Mouse (Mus musculus): ENCODE data around the gene BC004004.
A peak's percentile ranks its signal among the peaks of the same experiment; 100 is the strongest.
"Not testable (repeated sequence)": the region's sequence is repeated elsewhere in the genome, so short reads cannot be mapped to it uniquely, and the experiment has no call there.

Gene BC004004

DNA sequence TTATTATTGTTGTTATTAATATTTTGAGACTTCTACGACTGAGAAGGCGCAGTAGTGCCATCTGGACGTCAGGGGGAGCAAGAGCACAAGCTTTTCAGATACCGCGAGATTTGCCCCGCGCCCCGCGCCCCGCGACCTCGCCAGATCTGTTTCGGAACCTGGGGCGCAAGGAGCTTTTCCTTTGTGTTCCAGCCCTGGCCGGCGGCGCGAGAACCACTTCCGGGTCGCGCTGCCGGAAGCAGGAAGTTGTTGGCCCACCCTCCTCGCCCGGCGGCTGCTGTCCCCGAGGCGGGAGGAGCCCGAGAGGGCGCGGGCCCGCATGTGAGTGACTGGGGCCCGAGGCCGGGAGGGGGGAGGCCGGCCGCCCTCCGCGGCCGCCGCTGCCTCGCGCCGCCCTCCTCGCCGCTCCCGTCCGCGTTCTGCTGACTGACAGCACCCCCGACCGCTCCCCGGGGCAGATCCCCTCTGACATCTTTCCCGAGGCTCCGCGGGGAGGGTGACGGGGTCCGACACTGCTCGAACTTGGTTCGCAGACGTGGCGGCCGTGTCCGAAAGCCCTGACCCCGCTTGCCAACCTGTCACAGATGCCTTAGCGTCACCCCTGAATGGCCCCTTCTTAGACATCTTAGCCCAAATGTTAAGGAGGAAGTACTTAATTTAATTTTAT lies at the start of gene BC004004:
BC004004 (plus strand) TSS at position 107 of the 667 bp plus-strand sequence.
- peak; percentile 97 for DNase-seq

DNA sequence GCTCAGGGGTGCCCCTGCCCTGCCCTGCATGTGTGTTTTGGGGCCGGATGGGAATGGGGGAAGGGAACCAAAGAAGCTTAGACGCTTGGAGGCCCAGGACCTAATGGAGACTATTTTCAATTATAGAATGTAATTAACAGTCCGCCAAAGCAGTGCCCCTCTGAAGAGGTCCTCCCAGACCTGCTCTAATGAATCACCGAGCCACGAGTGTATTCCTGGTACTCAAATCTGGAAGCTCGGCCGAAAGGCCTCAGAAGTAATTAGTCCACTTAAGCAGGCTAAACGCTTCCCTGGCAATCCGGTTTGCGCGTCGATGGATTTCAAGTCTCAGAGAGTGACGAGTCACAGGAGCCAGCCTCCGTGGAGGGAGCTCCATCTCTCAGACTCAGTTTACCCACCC lies 48.0 kb upstream of the BC004004 start:
- no peak for DNase-seq

DNA sequence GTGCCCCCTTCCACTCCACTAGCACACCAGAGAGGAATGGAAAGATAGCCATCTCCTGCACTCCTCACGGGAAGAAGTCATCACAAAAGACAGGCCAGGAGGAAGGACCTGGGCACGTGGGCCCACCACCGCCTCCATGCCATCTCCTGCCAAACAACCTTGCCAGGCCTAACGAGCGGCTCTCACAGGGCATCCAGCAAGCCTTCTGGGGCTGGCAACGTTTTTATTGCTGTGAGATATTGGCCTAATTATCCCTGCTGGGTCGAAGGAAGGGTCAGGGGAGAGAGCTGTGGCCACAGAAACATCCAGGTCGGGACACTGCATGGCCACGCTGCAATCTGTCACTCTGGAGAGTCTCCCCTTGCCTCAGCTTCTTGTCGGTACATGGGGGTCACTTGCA lies 37.5 kb upstream of the BC004004 start:
- no peak for DNase-seq

DNA sequence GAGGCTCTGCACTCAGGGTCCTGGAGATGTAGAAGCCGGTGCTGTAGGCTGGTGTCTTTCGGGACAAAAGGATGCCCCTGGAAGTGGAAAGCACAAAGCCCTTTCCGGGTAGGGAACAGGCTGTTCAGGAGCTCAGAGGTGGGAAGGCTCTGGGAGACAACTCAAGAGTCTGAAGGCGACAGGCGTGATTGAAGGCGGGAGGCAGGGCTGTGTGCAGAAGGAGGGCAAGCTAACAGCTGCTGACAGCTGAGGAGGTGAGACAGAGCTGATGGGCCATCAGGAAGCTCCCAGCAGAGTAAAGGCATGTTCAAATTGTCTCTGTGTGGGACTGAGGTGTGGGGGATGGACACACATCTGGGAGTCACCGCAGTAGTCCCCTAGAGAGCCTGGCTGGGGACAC lies 32.5 kb upstream of the BC004004 start:
- DNase-seq, result no peak

DNA sequence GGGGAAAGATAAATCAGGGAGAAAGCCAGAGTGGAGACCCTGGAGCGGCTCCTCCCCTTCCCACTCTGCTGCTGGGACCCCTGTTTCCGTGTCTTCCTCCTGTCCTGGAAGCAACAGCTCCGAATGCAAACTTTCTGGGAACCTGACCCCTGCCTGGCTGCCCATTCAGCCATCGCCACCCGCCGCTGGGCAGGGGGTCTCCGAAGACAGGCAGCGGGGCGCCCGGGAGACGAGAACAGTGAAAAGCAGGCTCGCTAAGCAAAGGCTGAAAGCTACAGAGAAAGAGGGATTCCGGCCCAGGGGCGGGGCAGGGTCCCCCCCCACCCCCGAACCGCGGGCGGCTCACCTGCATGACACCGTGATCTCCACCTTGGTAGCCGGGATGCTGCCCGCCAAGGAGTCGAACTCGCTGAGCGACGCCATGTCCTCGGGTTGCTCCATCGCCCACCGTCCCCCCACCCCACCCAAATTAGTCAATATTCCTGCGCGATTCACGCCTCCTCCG lies 31.3 kb upstream of the BC004004 start:
- DNase-seq, result no peak

DNA sequence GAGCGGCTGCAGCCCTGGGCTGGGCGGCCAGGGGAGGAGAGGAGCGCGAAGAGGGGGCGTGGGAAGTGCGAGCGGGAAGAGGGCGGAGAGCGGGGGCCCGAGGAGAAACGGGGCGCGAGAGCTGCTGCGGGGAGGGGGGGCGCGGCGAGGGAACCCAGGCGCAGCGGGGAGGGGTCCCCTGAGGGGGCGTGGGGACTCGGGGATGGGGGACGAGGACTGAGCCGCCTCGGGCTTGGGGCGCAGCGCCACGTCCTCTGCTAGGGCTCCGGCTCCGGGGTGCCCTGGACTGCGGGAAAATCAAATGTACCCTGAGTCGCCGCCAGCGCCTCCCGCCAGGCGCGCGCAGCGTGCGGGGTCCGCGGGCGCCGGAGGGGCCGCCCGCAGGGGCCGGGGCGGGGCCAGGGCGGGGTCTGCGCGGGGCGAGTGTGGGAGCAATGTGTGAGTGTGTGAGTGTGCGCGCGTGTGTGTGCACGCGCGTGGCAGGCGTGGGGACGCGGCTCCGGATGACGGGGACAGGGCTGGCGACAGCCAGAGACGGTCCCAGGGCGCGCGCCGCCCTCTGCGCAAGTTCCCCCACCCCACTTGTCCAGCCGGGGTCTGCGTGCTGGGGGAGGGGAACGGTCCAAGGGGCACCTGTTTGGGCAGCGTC lies 30.7 kb upstream of the BC004004 start, which contains the start of gene Cpne5:
Cpne5 (minus strand) TSS at position 396 of the 649 bp plus-strand sequence.
- no peak for DNase-seq

DNA sequence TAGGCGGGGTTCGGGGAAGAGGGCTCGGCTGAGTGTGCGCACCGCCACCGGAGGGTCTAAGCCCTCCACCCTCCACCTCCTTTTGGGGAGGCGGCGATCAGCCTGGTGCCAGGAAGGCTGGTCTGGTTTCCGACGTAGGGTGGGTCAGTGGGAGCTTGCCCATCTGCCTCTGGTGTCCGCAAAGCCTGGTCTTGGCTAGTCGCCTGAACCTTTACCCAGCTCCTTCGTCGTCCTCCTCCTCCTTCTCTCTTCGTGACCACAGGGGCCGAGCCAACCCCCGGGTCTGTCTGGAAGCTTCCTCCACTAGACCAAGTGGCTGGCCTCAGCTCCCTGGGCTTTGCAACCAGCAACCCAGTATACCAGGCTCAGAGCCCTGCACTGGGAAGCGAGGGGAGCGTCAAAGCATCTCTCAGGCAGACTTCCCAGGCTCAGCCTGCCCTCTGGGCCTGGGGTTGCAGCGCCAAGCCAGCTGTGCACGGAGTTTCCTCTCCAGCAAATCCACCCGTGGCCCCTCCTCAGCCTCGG lies 30.1 kb upstream of the BC004004 start:
- DNase-seq, result no peak

DNA sequence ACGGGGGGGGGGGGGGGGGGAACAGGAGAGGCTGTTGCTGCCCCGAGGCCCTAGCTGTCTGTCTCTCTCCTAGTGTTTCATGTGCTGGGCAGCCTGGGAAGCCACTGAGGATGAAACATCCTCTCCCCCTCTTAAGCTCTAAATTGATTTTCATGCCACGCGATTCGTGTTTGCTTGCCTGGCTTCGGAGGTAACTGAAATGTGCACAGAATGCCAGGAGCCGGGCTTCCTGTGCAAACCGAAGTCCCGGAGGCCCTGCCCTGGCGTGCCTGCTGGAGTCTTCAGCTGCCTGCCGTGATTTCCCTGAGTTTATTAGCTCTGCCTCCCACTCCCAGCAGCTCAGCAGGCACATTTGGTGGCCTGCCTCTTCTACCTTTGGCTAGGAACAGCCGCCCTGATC lies 23.7 kb upstream of the BC004004 start:
- no peak for DNase-seq

DNA sequence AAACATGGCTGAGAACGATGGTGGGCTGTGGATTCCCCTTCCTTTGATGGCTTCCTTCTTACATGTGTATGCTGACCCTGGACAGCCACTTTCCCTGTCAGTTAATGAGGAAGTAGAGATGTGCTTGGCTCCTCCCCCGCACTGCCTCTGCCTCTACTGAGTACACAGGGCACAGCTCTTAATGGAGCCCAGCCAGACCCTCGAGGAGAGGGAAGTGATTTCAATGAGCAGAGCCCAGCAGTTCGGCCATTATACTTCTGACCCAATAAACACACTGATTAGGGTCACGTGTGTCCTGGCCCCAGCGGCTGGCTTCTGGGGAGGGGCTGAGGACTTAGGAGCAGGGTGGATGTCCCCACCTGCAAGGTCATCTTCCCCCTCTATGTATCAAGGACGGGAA lies 22.9 kb upstream of the BC004004 start:
- DNase-seq, result no peak

DNA sequence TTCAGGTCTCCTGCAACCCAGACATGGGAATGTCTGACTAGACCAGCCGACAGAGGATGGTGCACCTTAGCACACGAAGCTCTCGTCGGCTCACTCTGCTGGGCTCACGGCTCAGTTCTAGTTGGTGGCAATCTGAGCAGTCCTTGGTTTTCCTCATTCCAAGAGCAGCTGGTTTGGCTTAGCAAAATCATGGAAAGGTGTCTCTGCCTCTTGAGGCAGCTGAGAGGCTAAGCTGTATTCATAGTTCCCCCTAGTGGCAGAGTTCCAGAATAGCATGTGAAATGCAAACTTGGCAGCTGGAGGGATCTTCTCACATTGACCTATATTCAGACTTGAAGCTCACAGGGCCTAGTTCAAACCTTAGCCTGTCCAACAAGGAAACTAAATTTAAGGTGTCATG lies 22.0 kb upstream of the BC004004 start:
- DNase-seq, result peak; percentile 68

DNA sequence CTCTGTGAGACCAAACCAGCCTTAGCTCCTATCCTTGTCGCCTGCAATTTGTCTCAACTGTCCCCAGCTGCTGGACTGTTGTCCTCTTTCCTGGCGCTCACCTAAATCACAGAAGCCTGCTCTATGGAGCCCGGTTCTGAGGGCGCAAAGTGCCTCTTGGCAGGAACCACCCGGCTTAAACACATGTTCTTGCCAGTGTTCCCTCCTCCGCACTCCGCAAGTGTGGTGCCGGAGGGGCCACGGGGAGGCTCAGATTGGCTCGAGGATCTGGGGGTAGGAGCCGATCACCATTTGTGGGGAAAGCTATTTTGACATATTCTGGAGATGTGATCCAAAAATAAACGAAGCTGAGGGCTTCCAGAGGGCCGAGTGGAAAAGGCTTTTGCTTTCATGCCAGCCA lies 20.7 kb upstream of the BC004004 start:
- no peak for DNase-seq

DNA sequence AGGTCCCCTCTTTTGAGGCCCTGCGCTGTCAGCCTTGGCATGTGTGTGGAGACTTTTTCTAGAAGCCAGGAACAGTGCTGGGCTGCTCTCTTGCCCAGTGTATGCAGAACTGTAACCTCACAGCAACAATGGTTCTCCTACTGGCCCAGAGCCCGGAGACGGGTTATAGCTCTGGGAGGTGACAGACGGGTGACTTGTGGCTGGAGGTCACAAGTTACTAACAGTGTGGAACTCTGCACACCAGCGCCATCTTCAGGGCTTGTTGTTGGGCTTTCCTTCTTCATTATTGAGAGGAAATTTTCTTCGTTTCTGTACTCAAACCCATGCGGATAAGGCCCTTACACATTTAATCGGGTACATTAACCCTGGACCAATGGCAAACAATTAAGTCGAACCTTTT lies 19.1 kb upstream of the BC004004 start:
- DNase-seq, result no peak

DNA sequence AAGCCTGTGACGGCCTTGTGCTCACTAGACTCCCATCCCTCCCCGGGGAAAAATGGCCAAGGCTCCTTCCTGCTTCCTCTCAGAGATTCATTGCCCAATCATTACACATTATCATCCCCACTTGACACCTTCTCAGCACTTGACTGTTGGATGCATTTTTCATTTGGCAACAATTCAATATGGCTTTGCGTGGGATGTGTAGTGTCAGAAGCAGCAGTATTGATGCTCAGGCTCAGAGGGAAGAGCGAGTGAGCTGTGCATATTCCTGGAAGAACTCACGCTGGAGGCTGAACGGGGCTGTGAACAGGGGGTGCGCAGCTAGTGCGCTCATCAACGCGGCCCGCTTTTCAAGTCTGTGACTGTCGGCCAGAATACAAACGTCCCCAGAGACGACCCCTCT lies 17.6 kb upstream of the BC004004 start:
- not testable (repeated sequence) for DNase-seq

DNA sequence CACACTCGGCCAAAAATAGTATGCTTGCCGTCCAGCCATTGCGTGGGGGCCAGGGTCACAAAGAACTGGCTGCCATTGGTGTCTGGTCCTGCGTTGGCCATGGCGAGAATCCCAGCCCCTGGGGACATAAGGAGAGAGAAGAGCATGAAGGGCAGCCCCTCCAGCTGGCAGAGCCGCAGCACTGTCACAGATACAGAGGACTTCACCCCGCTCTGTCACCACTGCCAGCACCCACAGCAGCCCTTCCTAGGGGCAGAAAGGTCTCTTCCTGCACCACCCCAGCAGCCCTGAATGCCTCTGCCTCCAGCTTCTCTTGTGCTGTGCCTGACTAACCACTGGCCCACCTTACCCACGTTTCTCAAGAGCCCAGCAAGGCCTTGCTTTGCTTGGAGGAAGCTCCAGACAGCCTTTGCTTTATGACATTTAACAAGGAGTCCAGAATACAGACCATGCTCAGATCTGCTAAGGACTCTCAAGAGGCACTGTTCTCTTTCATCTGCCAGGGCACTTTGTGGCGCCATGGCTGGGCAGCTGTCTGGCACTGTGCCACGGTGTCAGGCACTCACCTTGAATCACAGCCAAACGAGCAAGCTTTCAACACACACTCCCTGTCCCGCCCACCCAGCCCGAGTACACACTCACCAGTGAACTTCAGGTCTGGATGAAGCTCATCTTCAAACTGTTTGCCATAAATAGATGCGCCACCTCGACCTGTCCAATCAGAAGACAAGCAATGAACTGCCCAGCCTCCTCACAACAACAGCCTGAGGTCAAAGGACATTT lies 16.8 kb upstream of the BC004004 start:
- no peak for DNase-seq

DNA sequence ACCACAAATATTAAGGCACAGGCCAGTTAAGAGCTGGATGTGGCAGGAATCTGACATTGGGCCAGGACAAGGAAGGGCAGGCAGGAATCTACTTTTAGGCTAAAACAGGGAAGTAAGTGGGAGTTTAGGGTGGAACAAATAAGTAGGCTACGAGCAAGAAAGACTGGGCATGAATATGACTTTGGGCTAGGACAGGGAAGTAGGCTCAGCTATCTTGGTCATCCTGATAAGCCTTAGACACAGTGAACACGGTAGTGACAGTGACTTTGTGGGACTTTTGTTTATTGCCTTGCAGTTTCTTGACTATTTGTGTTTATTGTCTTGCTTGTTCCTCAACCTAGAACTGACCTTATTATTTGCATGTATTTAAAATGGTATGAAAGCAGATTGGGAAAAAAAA lies 15.4 kb upstream of the BC004004 start:
- no peak for DNase-seq

DNA sequence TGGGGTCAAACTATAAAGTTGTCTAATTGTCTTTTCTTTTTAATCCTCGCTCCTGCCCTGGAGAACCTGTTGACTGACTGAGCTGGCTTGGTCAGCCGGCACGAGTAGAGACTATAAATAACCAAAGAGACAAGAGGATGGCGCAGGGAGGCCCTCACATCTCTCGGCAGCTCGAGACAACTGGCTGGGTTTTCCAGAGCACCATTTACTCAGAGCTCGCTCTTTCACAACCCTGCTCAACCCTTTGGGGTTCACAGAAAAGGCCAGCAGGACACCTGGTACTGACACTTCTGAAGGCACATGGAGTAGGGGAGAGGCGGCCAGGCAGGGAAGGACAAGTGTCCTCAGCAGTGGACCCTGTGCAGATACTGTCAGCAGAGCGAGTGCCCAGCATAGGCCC lies 14.9 kb upstream of the BC004004 start:
- no peak for DNase-seq

DNA sequence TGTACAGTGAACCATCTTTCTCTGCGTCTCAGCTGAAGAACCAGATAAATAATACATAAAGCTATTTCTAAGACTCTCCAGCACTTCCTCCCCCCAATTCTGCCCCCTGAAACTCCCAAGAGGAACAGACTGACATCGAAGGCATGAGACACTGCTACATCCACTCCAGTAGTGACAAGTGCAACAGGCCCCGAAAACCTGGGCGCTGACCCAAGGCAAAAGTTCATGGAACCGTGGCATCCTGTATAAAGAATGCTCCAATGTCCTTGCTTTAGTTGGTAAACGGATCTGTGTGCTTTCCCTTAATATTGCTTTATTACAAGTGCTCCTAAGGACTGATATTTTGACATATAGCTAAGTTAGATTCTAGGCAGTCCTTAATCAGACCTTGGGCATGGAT lies 13.8 kb upstream of the BC004004 start:
- DNase-seq, result not testable (repeated sequence)

DNA sequence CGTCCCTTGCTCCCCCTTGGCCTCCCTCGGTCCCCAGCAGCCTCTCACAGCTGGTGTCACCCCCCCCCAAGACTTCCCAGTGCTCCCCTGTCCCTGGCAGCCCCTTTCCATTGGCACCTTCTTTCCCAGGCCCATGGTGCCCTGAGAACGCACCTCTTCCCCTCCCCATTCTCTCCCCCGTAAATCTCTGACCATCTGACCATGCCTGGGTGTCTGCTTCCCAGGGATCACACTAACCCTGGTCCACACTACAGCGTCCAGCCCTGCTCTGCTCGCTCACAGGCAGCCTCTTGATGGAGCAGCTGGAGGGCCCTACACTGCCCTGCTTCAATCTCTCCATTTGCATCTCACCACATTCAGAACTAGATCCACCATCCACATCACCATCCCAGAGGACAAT lies 12.1 kb upstream of the BC004004 start:
- DNase-seq, result no peak

DNA sequence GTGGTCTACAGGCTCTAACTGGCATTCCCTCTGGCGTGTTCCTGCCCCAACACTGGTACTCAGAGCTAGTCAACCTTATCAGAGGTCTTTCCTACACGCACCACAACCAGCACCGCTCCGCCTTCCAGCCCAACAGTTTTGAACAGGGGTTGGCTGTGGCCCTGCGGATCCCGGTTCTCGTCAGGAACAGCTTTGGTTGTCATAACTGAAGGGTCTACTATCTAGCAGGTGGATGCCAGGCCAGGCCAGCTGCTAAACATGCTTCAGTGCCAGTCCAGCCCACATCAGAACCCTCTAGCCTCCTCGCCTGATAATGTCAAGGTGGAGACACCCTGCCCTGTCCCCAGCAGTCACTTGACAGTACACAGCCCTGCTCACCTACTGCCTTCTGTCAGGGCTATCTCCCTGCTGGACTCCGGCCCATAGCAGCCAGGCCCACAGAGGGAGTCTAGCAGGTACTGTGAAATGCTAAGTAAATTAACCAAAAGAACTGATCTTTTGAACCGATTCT lies 11.5 kb upstream of the BC004004 start:
- no peak for DNase-seq

DNA sequence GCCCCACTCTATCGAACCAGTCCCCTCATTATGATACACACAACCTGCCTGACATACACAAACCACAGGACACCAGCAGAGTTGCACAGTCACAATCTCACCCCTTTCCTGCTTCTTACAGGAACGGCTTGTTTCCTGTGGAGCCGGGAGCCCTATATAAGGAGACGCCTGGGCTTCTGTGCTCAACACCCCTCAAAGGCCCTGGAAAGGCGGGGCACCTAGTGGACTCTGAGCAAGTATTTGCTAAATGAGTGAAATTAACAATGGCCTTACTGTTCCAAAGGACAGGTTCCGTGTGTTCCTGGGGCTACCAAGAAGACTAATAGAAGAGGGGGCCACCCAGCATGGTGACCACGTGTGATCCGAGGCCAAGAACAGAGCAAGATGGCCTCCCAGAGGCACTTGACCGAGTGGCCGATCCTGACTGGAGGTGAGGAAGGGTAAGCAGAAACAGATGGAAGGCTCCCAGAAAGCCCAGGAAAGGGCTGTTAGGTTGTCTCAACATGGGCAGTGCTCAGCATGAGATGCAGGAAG lies 10.5 kb upstream of the BC004004 start:
- DNase-seq, result no peak

DNA sequence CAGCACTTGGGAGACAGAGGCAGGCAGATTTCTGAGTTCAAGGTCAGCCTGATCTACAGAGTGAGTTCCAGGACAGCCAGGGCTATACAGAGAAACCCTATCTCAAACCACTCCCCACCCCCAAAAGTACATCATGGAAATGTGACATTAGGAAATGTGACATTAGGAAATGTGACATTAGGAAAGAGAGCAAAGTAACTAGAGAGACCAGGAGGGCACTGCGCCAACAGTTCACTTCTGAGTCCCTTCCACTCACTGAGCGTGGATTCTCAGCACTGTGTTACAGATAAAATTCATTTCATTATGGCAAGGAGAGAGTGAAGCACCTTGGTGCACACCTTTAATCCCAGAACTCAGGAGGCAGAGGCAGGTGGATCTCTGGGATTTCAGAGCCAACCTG lies 9.7 kb upstream of the BC004004 start:
- DNase-seq, result no peak

DNA sequence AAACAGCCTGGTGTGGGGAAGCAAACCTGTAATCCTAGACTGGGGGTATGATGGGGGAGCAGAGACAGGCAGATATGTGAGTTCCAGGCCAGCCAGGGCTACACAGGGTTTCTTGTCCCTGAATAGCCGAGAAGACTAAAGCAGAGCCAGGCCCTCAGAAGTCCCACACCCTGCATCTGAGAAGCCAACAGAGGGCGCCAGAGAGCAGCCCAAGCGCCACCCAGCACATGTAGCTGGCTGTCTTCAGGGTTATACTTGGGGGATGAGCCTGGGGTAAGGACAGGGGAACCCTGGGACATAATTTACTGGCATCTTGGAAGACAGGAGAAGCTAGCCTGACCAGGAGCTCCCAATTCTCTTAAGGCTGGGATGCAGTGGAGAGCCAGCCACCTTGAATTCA lies 9.1 kb upstream of the BC004004 start:
- DNase-seq, result peak; percentile 74

DNA sequence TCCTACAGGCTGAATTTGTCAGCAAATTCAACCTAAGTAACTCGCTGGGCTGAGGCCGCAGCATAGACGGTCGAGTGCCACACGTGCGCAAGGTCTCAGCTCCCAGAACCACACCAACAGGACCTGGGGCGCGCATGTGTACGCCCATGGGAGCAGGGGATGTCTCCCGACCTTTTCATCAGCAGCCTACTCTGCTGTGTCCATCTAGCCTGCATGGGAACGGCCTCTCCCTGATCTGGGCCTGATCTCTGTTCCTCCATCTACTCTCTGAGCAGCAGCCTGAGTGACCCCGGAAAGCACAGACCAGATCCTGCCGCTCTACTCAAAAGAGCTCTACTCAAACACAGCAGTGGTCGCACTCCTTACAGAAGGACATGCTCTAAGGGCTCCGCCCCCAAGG lies 8.1 kb upstream of the BC004004 start:
- no peak for DNase-seq

Data from cerebellum, adult 9-11 months (tissue).